Mouse (Mus musculus): ENCODE measurements around the gene Fcrlb.

Gene Fcrlb

DNA sequence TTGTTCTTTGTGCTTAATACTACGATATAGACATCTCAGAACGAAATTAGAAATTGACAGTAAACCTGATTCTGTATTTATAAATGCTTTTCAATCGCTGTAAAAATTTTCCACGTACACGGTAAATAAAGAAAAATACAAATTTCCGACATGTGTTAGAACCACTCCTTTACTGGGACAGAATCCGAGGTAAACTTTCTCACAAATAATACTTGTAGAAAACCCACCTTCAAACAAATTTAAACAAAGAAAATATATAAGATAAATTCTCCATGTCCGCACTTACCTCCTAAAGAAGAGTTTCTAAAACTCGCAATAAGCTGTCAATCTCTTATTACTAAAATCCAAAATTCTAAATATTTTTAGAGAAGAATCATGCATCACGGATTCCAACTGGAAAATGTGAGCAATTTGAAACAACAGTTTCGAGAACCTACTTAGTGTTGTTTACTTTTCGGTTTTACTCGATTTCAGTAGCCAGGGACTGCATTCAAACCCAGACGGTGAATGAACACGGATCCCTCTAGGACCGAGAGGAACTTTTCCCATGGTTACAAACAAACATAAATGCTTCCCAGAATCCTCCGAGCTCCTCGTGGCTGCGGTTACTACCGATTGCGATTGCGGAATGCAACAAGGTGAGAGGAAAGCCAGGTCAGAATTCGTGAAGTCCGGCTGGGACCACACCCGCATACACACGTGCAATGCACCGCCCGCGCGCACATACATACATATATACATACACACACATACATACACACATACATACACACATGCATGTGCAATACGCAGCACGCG is 44.4 kb downstream of the Fcrlb start:
- DNase-seq: peak; percentile 97

DNA sequence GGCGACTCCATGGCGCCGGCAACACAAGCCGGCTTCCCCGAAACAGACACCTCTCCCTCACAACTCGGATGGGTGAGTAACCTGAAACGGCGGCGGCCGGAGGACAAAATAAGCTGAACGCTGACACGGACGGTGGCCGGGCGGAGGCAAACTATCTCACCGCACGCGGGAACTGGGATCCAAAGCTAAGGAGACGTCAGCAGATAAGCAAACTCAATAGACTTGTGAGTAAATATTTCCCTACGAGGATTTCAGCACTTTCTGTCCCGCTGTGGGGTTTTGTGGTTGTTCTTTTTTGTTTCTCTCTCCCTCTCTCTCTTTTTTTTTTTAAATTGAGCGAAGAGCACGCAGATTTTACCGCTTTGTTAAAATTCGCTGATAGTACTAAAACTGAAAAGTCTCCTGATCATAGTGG is 45.0 kb downstream of the Fcrlb start, which contains the start of gene Atf6:
Atf6 (minus strand) TSS at position 81 of the 415 bp plus-strand sequence.
- peak; percentile 99 for DNase-seq

DNA sequence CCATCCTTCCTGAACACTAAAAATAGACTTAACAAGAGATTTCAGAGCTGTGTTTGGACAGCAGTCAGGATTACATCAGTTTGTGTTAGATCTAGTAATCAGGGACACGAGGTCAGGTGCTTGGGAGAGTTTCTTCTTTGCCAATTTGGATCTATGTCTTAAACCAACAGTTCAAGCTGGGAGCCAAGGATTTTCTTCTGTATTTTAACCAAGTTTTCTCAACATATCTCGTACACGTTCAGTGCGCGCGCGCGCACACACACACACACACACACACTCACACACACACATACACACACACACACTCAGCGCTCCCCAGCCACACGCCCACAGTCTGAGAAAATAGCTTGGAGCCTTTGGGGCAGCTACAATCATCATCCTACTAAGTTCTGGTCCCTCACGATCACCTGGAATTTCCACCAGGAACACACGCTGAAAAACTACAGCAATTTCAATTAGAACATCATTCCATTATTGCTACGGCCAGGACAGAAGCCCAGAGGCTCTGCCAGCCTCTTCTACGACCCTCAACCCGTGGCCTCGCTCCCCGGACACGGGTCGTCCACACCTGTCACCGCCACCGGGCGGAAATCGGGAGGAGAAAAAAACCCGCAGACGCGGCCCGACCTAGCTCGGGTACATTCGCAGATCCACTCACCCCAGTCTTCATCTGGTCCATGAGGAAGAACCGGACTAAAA is 45.6 kb downstream of the Fcrlb start:
- DNase-seq: peak; percentile 81

DNA sequence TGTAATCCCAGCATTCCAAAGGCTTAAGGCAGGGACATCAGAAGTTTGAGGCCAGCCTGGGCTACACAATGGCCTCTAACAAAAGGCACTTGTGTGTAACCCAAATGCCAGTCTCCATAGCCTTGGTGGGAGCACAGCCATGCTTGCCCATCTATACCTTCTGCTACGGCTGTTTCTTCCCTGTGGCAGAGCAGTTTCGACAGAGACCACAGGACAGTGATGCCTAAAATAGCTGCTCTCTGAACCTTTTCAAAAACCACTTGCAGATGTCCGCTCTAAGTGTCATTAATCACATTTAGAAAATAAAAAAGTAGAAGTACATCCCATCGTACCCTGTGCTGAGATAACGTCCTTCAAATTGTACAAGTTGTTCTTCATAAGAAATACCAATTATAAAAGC is 47.3 kb downstream of the Fcrlb start:
- DNase-seq: peak; percentile 80

DNA sequence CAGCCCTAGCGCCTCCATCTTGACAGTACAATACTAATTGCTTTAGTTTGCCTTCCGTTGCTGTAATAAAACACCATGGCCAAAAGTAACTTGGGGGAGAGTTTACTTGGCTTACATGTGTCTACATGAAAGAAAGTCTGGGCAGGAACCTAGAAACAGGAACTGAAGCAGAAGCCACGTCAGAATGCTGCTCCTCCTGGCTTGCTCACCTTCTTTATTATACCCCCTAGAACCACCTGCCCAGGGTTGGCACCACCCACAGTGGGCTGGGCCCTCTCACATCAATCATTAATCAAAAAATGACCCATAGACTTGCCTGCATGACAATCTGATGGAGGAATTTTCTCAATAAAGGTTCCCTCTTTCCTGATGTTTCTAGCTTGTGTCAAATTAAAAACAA is 48.0 kb downstream of the Fcrlb start:
- peak; percentile 86 for DNase-seq

DNA sequence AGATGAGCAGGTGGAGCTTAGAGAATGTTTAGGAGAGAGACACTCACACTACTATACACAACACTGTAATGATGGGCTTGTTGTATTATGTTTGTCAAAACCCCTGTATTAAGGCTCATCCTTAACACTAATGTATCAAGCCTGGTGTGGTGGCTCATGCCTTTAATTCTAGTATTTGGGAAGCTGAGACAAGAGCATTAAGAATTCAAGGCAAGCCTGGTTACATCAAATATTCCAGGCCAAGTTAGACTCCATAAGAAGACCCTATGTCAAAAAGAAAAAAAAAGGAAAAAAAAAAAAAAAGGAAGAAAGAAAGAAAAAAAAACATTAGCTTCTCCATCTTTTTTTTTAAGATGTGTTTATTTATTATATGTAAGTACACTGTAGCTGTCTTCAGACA is 48.5 kb downstream of the Fcrlb start:
- DNase-seq: no peak

DNA sequence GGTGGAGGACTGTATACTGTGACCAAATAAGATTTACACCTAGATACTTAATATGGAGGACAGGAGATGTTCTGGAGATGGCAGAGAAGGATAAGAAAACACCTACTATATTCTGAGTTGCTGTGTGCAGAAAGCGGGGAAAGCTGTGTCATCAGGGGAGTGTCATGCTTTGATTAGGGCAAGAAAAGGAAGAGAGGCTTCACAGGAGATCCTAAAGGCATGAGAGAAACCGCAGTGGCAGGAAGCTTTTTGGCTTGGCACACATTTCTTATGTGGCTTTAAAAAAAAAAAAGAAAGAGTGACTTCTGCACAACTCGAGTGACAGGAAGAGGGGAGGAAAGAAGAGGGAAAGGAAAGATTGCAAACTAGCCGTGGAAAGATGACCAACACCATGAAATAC is 49.7 kb downstream of the Fcrlb start:
- peak; percentile 76 for DNase-seq

DNA sequence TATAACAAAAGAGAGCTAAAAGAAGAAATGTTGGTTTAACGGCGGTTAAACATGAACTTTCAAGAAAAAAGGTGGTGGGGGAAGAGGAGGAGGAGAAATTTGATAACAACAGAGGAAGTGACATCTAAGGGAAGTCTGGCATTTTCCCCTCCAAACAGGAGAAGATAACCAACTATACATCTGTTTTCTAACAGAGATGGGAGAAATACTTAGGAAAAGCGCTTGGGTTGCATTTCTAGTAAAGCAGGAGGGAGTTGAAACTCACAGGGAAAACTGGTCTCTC is 50.4 kb downstream of the Fcrlb start:
- DNase-seq: no peak

DNA sequence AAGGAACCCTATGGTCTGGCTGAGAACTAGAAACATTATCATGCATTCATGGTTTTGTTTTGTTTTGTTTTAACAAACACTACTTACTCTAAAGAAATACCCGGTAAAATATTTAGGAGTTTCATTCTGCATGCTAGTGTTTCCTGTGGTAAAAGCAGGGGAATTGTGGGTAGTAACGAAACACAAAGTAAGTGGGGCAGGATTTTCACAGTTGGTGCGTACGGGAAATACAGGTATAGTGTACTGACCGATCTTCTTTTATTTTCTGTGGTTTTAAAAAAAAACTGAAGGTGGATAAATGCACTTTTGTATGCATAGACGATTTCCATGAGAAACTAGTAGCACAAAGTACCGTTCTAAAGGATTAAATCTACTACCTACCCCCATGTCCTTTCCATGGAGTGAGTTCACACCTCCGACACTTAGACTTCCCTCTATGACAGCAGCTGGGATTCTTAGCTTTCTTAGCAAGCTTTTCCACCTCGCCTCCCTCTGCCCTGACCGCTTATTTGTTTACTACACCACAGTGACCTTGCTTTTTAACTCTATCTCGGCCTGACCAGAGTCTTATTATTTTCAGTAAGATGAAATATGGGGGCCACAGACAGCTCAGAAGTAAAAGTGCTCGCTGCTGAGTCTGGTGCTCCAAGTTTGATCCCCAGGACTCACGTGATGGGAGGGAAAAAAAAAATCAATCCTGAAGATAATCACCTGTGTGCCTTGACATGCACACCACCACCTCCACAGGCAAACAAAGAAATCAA is 50.9 kb downstream of the Fcrlb start:
- DNase-seq: peak; percentile 59

DNA sequence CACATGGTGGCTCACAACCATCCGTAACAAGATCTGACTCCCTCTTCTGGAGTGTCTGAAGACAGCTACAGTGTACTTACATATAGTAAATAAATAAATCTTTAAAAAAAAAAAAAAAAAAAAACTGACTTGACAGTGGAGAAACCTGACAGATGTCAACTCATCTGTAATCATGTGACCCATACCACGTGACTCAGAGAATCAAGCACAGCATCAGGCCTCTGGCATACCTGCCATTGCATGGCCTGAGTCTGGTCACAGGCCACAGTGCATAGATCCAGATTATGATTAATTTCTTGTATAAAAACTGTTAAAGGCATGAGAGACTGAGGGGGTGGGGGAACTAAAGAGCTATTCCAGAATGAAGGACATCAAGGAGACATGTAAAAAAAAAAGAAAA is 53.9 kb downstream of the Fcrlb start:
- peak; percentile 15 for DNase-seq

DNA sequence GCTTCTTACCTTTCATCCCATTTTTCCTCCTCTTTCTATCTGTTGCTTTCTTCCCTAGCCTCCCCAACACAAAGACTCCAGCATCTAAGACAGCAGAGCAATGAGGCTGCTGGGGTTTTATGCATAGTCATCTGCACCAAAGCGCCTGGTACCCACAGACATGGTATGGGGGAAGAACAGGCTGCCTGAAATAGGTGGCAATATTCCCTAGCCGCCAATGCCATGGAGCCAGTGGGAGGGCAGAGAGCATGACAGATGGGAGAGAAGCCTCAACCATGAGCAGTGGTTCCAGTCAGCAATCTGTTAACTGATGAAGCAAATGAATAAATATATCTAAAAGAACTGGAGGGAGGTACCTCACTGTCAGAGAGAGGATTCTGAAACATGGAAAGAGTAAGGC is 55.4 kb downstream of the Fcrlb start:
- DNase-seq: peak; percentile 85
